Mouse (Mus musculus) spleen, embryonic (tissue): ENCODE results near the gene Gm49388.
"Not testable (repeated sequence)": the region's sequence is repeated elsewhere in the genome, so short reads cannot be mapped to it uniquely, and the experiment has no call there.

Experiments used
- CTCF ChIA-PET: fragments of 350-600 bp; sonication (Branson Sonifier 250); formaldehyde crosslinking; loops from one replicate; lab custom pipeline; 2022; lab: Charles Lee

Gene Gm49388

GRCm38 (mm10) chr7:127837473-127837872 is 52.1 kb downstream of the Gm49388 start:
- CTCF ChIA-PET = no interaction called here

GRCm38 (mm10) chr7:127837878-127838277 is 52.5 kb downstream of the Gm49388 start:
- CTCF ChIA-PET = not testable (repeated sequence)

GRCm38 (mm10) chr7:127840031-127840430 is 54.6 kb downstream of the Gm49388 start:
- CTCF ChIA-PET = interaction anchor here (0.7 kb wide), 1 partner anchor 39 kb away, joined by 8 read pairs; the partner anchor contains the start of gene Hsd3b7

- CTCF ChIA-PET = interaction anchor here (0.5 to 0.6 kb wide), 2 partner anchors 21 to 221 kb away, joined by 3 to 13 read pairs; no protein-coding TSS in a partner anchor
Observed at GRCm38 (mm10) chr7:127840886-127841285, 55.5 kb downstream of the Gm49388 start.

- CTCF ChIA-PET = no interaction called here
Observed at GRCm38 (mm10) chr7:127841340-127842000, 56.1 kb downstream of the Gm49388 start.

GRCm38 (mm10) chr7:127842001-127842718 is 56.8 kb downstream of the Gm49388 start:
- CTCF ChIA-PET = no interaction called here

GRCm38 (mm10) chr7:127849973-127850875 is 64.8 kb downstream of the Gm49388 start:
- CTCF ChIA-PET = no interaction called here

GRCm38 (mm10) chr7:127850906-127851305 is 65.5 kb downstream of the Gm49388 start:
- CTCF ChIA-PET = no interaction called here
